In genomic region chr11:46564671-46565070, GRCm38 (mm10) we compare ENCODE assay signal across 23 mouse cellular contexts. TPM values are rescaled to one million over a fixed set of nuclear protein-coding genes. Genes with fewer than 3 reads are reported as not detected.
A peak's percentile ranks its signal among the peaks of the same experiment; 100 is the strongest.
DNase-seq lines count a peak whose midpoint lies in the region; ATAC-seq and TF ChIP-seq lines count a peak whose summit lies in the region.
"Had no signal": no experiment of that assay in that cellular context is flagged by ENCODE, and none has a peak within 500 bp of the region (broad histone marks: within the 10 kb centered on the region; RNA-seq: fewer than 3 reads in every experiment).

No protein-coding gene starts in this region.

- no peak overlapping the region for H3K27ac ChIP-seq in lung, embryonic 14.5 days (ENCODE audit: low read depth)
- H3K27ac ChIP-seq in intestine, embryonic 16.5 days (ENCODE audit: low read length), result no peak overlapping the region
- H3K27ac ChIP-seq: limb, embryonic 10.5 days; liver, embryonic 14.5 days; midbrain, embryonic 15.5 days had no signal

- no peaks in the 10 kb centered on the region for H3K27me3 ChIP-seq in lung, embryonic 14.5 days (ENCODE audit: insufficient read depth, low read length)
- H3K27me3 ChIP-seq in intestine, embryonic 16.5 days (replicated peaks; ENCODE audit: control insufficient read depth, insufficient read depth, low read length), result no peaks in the 10 kb centered on the region
- H3K27me3 ChIP-seq: megakaryocyte, embryonic 14.5 days; midbrain, embryonic 15.5 days had no signal

- H3K36me3 ChIP-seq in lung, embryonic 14.5 days (ENCODE audit: insufficient read depth), result no peaks in the 10 kb centered on the region
- H3K36me3 ChIP-seq in intestine, embryonic 16.5 days (ENCODE audit: control insufficient read depth, insufficient read depth, low read length), result no peaks in the 10 kb centered on the region
- H3K36me3 ChIP-seq: limb, embryonic 10.5 days; midbrain, embryonic 15.5 days had no signal

- TF ChIP-seq CTCF in lung, embryonic 14.5 days (IDR thresholded peaks at IDR 0.05; ENCODE audit: low read depth), result no peak

- WGBS in lung, embryonic 14.5 days, result 38% methylated on average over 1 of the region's 1 CpGs
- 51% methylated on average over 1 of the region's 1 CpGs for WGBS in intestine, embryonic 16.5 days

- no peaks in the 10 kb centered on the region for H3K4me1 ChIP-seq in lung, embryonic 14.5 days (ENCODE audit: insufficient read depth)
- H3K4me1 ChIP-seq in intestine, embryonic 16.5 days (ENCODE audit: control insufficient read depth, insufficient read depth, low read length), result no peaks in the 10 kb centered on the region
- H3K4me1 ChIP-seq: limb, embryonic 10.5 days; megakaryocyte, embryonic 14.5 days; midbrain, embryonic 15.5 days had no signal

- no peak overlapping the region for H3K4me3 ChIP-seq in lung, embryonic 14.5 days (ENCODE audit: low read depth, low read length)
- H3K4me3 ChIP-seq in intestine, embryonic 16.5 days (ENCODE audit: low read length), result no peak overlapping the region
- H3K4me3 ChIP-seq: limb, embryonic 10.5 days; megakaryocyte, embryonic 14.5 days; midbrain, embryonic 15.5 days had no signal

- peak; percentile 67 for DNase-seq in ovary, adult 18-20 months (ENCODE audit: low spot score)
- DNase-seq in ovary, postnatal 14 days (ENCODE audit: low spot score), result no peak
- DNase-seq in adrenal gland, postnatal 10 days, result peak; percentile 39
- DNase-seq in lung, embryonic 14.5 days, result peak; percentile 25
- peak; percentile 7 for DNase-seq in skeletal muscle tissue, adult 2 months (ENCODE audit: low read depth, low spot score)
- DNase-seq in cerebellum, adult 11-12 months, result no peak
- DNase-seq: cerebellum, postnatal 10 days; gastrocnemius, postnatal 14 days; thymus, postnatal 25 days had no signal

- H3K4me2 ChIP-seq in lung, embryonic 14.5 days, result no peak overlapping the region
- no peak overlapping the region for H3K4me2 ChIP-seq in intestine, embryonic 16.5 days (ENCODE audit: low read depth, low read length)
- H3K4me2 ChIP-seq: midbrain, embryonic 15.5 days had no signal

- H3K9ac ChIP-seq in lung, embryonic 14.5 days, result no peak overlapping the region
- H3K9ac ChIP-seq in intestine, embryonic 16.5 days (ENCODE audit: low read depth, low read length), result no peak overlapping the region
- H3K9ac ChIP-seq: liver, embryonic 14.5 days; midbrain, embryonic 15.5 days had no signal

- ATAC-seq in lung, embryonic 14.5 days (ENCODE audit: insufficient read depth), result peak; percentile 52; the same call in 1 of the 2 replicates
- no peak for ATAC-seq in intestine, embryonic 16.5 days
- ATAC-seq: midbrain, embryonic 15.5 days had no signal

- no peaks in the 10 kb centered on the region for H3K9me3 ChIP-seq in lung, embryonic 14.5 days (ENCODE audit: low read depth, low read length)
- no peaks in the 10 kb centered on the region for H3K9me3 ChIP-seq in intestine, embryonic 16.5 days (ENCODE audit: control insufficient read depth, low read length)
- H3K9me3 ChIP-seq: limb, embryonic 10.5 days; megakaryocyte, embryonic 14.5 days; midbrain, embryonic 15.5 days had no signal

RNA-seq across cellular contexts. Expression of gene BC053393, which starts 6.7 kb away (rescaled TPM):
- total RNA-seq in adrenal gland, postnatal 10 days (2021), result not detected
- not detected in 2 replicates for polyA plus RNA-seq in lung, embryonic 14.5 days (2014; fragmentation: Nextera tagmentation; extraction: Ambion mirVana)
- not detected in 2 replicates for polyA plus RNA-seq in intestine, embryonic 16.5 days (2015; fragmentation: Nextera tagmentation; extraction: Ambion mirVana)
- total RNA-seq: ES-E14; gastrocnemius, postnatal 14 days; layer of hippocampus, postnatal 25 days had no signal
- polyA plus RNA-seq: embryonic facial prominence, embryonic 14.5 days; forebrain, embryonic 11.5 days; hindbrain, embryonic 11.5 days; kidney, embryonic 16.5 days; limb, embryonic 10.5 days; liver, embryonic 14.5 days; midbrain, embryonic 15.5 days; stomach, embryonic 16.5 days had no signal

RNA-seq across cellular contexts. Expression of gene Gm12169, which starts 40.7 kb away (rescaled TPM):
- not detected for total RNA-seq in adrenal gland, postnatal 10 days (2021)
- not detected in 2 replicates for polyA plus RNA-seq in lung, embryonic 14.5 days (2014; fragmentation: Nextera tagmentation; extraction: Ambion mirVana)
- polyA plus RNA-seq in intestine, embryonic 16.5 days (2015; fragmentation: Nextera tagmentation; extraction: Ambion mirVana), result not detected in 2 replicates
- total RNA-seq: ES-E14; gastrocnemius, postnatal 14 days; layer of hippocampus, postnatal 25 days had no signal
- polyA plus RNA-seq: embryonic facial prominence, embryonic 14.5 days; forebrain, embryonic 11.5 days; frontal cortex, adult 2 months; heart, embryonic 14.5 days; hindbrain, embryonic 11.5 days; kidney, embryonic 16.5 days; limb, embryonic 10.5 days; liver, embryonic 14.5 days; midbrain, embryonic 15.5 days; stomach, embryonic 16.5 days had no signal

Comparison
In these comparisons a context has a peak if more than half of its experiments do, and no peak if none do; other contexts are left out.
1. DNase-seq: peak in ovary, adult 18-20 months (single experiment), adrenal gland, postnatal 10 days (single experiment), lung, embryonic 14.5 days (single experiment) and skeletal muscle tissue, adult 2 months (single experiment); none in ovary, postnatal 14 days (single experiment) and cerebellum, adult 11-12 months (single experiment).